Comparison of ENCODE assay signal across 8 mouse cellular contexts in the genomic region with DNA sequence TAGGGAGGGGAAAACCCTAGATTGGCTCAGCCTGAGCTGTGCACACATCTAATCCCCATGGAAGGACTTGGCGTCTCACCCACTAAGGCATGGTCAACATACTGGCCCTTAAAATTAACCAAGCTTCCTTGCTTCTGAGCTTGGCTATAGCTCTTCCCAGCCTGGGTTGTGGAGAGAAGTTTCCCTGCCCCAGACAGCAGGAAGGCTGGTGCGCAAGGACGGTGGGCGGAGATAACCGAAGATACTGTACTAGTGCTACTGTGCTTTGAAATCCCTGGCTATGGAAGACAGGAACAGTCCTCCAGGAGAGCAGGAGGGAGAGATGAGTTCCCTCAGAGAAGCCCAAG. TPM values are rescaled to one million over a fixed set of nuclear protein-coding genes. Genes with fewer than 3 reads are reported as not detected.
DNase-seq lines count a peak whose midpoint lies in the region; ATAC-seq and TF ChIP-seq lines count a peak whose summit lies in the region.

No protein-coding gene starts in this region.

- TF ChIP-seq POLR2A in lung, adult 2 months (IDR thresholded peaks at IDR 0.05; ENCODE audit: borderline replicate concordance, extremely low read depth, low read depth, low read length) = no peak

- peaks cover 43% of the 10 kb centered on the region for H3K36me3 ChIP-seq in embryonic facial prominence, embryonic 10.5 days (replicated peaks)
- peaks cover 9% of the 10 kb centered on the region; the same call in 1 of the 2 replicates for H3K36me3 ChIP-seq in intestine, embryonic 15.5 days
- H3K36me3 ChIP-seq in neural tube, embryonic 14.5 days (ENCODE audit: control insufficient read depth, insufficient read depth, low read length) = peaks cover 21% of the 10 kb centered on the region

- H3K27ac ChIP-seq in embryonic facial prominence, embryonic 10.5 days (replicated peaks) = peak overlapping the region; percentile 98
- peak overlapping the region; percentile 92 for H3K27ac ChIP-seq in intestine, embryonic 15.5 days
- peak overlapping the region; percentile 96 for H3K27ac ChIP-seq in neural tube, embryonic 14.5 days (ENCODE audit: low read depth, low read length)

- peak overlapping the region; percentile 80 for H3K4me2 ChIP-seq in intestine, embryonic 15.5 days (replicated peaks)
- H3K4me2 ChIP-seq in neural tube, embryonic 14.5 days (ENCODE audit: low read depth, low read length) = peak overlapping the region; percentile 87

- H3K27me3 ChIP-seq in embryonic facial prominence, embryonic 10.5 days (replicated peaks; ENCODE audit: low read depth, poor library complexity, severe bottlenecking) = no peaks in the 10 kb centered on the region
- no peaks in the 10 kb centered on the region for H3K27me3 ChIP-seq in intestine, embryonic 15.5 days (replicated peaks)
- no peaks in the 10 kb centered on the region for H3K27me3 ChIP-seq in neural tube, embryonic 14.5 days (ENCODE audit: control insufficient read depth, insufficient read depth, low read length)

- WGBS in lung, adult 2 months = 47% methylated on average over 5 of the region's 5 CpGs
- WGBS in embryonic facial prominence, embryonic 10.5 days = 67% methylated on average over 5 of the region's 5 CpGs
- 48% methylated on average over 5 of the region's 5 CpGs for WGBS in intestine, embryonic 15.5 days
- 73% methylated on average over 5 of the region's 5 CpGs for WGBS in neural tube, embryonic 14.5 days

- ATAC-seq in intestine, embryonic 15.5 days = no peak; the same call in 1 of the 2 replicates
- ATAC-seq in neural tube, embryonic 14.5 days (ENCODE audit: low read depth) = no peak

- H3K4me3 ChIP-seq in lung, adult 2 months (replicated peaks; ENCODE audit: extremely low read depth, low read depth, low read length) = peak overlapping the region; percentile 81
- H3K4me3 ChIP-seq in embryonic facial prominence, embryonic 10.5 days = peak overlapping the region; percentile 71
- H3K4me3 ChIP-seq in intestine, embryonic 15.5 days (replicated peaks) = peak overlapping the region; percentile 72; the same call in 1 of the 2 replicates
- H3K4me3 ChIP-seq in neural tube, embryonic 14.5 days (ENCODE audit: low read depth, low read length) = peak overlapping the region; percentile 57; the same call in 1 of the 2 replicates

- no peak for TF ChIP-seq CTCF in lung, adult 2 months (IDR thresholded peaks at IDR 0.05; ENCODE audit: insufficient read depth, low read length)

- H3K4me1 ChIP-seq in lung, adult 2 months (ENCODE audit: control insufficient read depth, insufficient read depth, low read length) = peaks cover 4% of the 10 kb centered on the region
- peaks cover 48% of the 10 kb centered on the region for H3K4me1 ChIP-seq in embryonic facial prominence, embryonic 10.5 days
- peaks cover 21% of the 10 kb centered on the region for H3K4me1 ChIP-seq in intestine, embryonic 15.5 days (replicated peaks)
- peaks cover 41% of the 10 kb centered on the region for H3K4me1 ChIP-seq in neural tube, embryonic 14.5 days (ENCODE audit: control insufficient read depth, insufficient read depth, low read length)

- H3K9ac ChIP-seq in intestine, embryonic 15.5 days = peak overlapping the region; percentile 83
- H3K9ac ChIP-seq in neural tube, embryonic 14.5 days (replicated peaks; ENCODE audit: low read depth, low read length) = no peak overlapping the region; the same call in 1 of the 2 replicates

- no peak for DNase-seq in lung, adult 2 months
- no peak for DNase-seq in lung, postnatal 25 days (ENCODE audit: low spot score)
- DNase-seq in embryonic facial prominence, embryonic 10.5 days (ENCODE audit: low spot score) = no peak
- DNase-seq in layer of hippocampus, adult 9-11 months = no peak
- DNase-seq in urinary bladder, postnatal 36 days (ENCODE audit: low spot score in 2 of 2) = no peak
- DNase-seq in ovary, postnatal 10 days (ENCODE audit: low spot score) = no peak

- H3K9me3 ChIP-seq in embryonic facial prominence, embryonic 10.5 days = no peaks in the 10 kb centered on the region
- H3K9me3 ChIP-seq in intestine, embryonic 15.5 days = no peaks in the 10 kb centered on the region
- H3K9me3 ChIP-seq in neural tube, embryonic 14.5 days (ENCODE audit: control insufficient read depth, low read length) = no peaks in the 10 kb centered on the region

RNA-seq across cellular contexts. Expression of a gene that starts 0.8 kb away (rescaled TPM):
- polyA plus RNA-seq in lung, adult 2 months (2012; rRNA removed) = 58.7 and 67.6 TPM in 2 replicates
- polyA plus RNA-seq in embryonic facial prominence, embryonic 10.5 days (2016; fragmentation: Nextera tagmentation; extraction: Ambion mirVana) = 200 and 215 TPM in 2 replicates
- polyA plus RNA-seq in intestine, embryonic 15.5 days (2015; fragmentation: Nextera tagmentation; extraction: Ambion mirVana) = 71.4 and 72.7 TPM in 2 replicates
- polyA plus RNA-seq in neural tube, embryonic 14.5 days (2014; fragmentation: Nextera tagmentation; extraction: Ambion mirVana) = 206 and 229 TPM in 2 replicates

RNA-seq across cellular contexts. Expression of a gene that starts 9.6 kb away (rescaled TPM):
- 183 and 199 TPM in 2 replicates for polyA plus RNA-seq in lung, adult 2 months (2012; rRNA removed)
- 191 and 200 TPM in 2 replicates for polyA plus RNA-seq in embryonic facial prominence, embryonic 10.5 days (2016; fragmentation: Nextera tagmentation; extraction: Ambion mirVana)
- polyA plus RNA-seq in intestine, embryonic 15.5 days (2015; fragmentation: Nextera tagmentation; extraction: Ambion mirVana) = 112 and 118 TPM in 2 replicates
- polyA plus RNA-seq in neural tube, embryonic 14.5 days (2014; fragmentation: Nextera tagmentation; extraction: Ambion mirVana) = 257 and 258 TPM in 2 replicates

RNA-seq across cellular contexts. Expression of a gene that starts 12.1 kb away (rescaled TPM):
- 45.5 and 46.3 TPM in 2 replicates for polyA plus RNA-seq in lung, adult 2 months (2012; rRNA removed)
- polyA plus RNA-seq in embryonic facial prominence, embryonic 10.5 days (2016; fragmentation: Nextera tagmentation; extraction: Ambion mirVana) = 42.4 and 44.1 TPM in 2 replicates
- 37.7 and 42.4 TPM in 2 replicates for polyA plus RNA-seq in intestine, embryonic 15.5 days (2015; fragmentation: Nextera tagmentation; extraction: Ambion mirVana)
- polyA plus RNA-seq in neural tube, embryonic 14.5 days (2014; fragmentation: Nextera tagmentation; extraction: Ambion mirVana) = 81.7 and 96.8 TPM in 2 replicates

RNA-seq across cellular contexts. Expression of a gene that starts 18.1 kb away (rescaled TPM):
- polyA plus RNA-seq in lung, adult 2 months (2012; rRNA removed) = 19.6 and 22.4 TPM in 2 replicates
- 7.0 and 7.2 TPM in 2 replicates for polyA plus RNA-seq in embryonic facial prominence, embryonic 10.5 days (2016; fragmentation: Nextera tagmentation; extraction: Ambion mirVana)
- 5.8 and 6.4 TPM in 2 replicates for polyA plus RNA-seq in intestine, embryonic 15.5 days (2015; fragmentation: Nextera tagmentation; extraction: Ambion mirVana)
- 31.0 and 37.3 TPM in 2 replicates for polyA plus RNA-seq in neural tube, embryonic 14.5 days (2014; fragmentation: Nextera tagmentation; extraction: Ambion mirVana)

RNA-seq across cellular contexts. Expression of a gene that starts 19.2 kb away (rescaled TPM):
- polyA plus RNA-seq in lung, adult 2 months (2012; rRNA removed) = 63.3 and 66.6 TPM in 2 replicates
- polyA plus RNA-seq in embryonic facial prominence, embryonic 10.5 days (2016; fragmentation: Nextera tagmentation; extraction: Ambion mirVana) = 235 and 254 TPM in 2 replicates
- 173 and 179 TPM in 2 replicates for polyA plus RNA-seq in intestine, embryonic 15.5 days (2015; fragmentation: Nextera tagmentation; extraction: Ambion mirVana)
- 105 and 119 TPM in 2 replicates for polyA plus RNA-seq in neural tube, embryonic 14.5 days (2014; fragmentation: Nextera tagmentation; extraction: Ambion mirVana)
